20 mouse cellular contexts compared by ENCODE assay signal in the genomic region with DNA sequence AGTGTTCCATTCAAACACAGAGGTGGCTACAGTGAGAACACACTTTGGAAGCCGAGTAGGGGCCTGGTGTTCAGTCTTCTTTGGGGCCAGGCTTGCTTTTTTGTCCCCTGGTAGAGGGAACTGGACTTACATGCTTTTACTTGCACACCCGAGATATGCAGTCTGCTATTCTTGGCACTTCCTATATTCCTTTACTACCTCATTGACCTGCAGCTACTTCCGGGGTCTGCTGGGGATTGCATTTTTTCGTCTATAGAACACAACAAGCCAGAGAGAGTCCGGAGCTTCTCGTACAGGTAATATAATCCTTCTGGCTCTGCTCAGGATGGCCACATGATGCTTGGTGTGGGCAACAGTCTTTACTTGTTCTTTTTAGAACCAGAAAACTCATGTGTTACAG.
"Had no signal": no experiment of that assay in that cellular context is flagged by ENCODE, and none has a peak within 500 bp of the region (broad histone marks: within the 10 kb centered on the region; RNA-seq: fewer than 3 reads in every experiment).

No protein-coding gene starts in this region.

- H3K4me1 ChIP-seq: liver, embryonic 15.5 days; lung, embryonic 15.5 days; midbrain, embryonic 12.5 days; neural tube, embryonic 12.5 days had no signal

- H3K27ac ChIP-seq: liver, embryonic 15.5 days; lung, embryonic 15.5 days; midbrain, embryonic 10.5 days; midbrain, embryonic 12.5 days; neural tube, embryonic 12.5 days had no signal

- H3K4me2 ChIP-seq: liver, embryonic 15.5 days; lung, embryonic 15.5 days; midbrain, embryonic 12.5 days; neural tube, embryonic 12.5 days had no signal

- DNase-seq: liver, postnatal 0 days; lung, adult 2 months; lung, postnatal 14 days; lung, postnatal 4 days; midbrain, embryonic 14.5 days; retina, postnatal 1 day; right cerebral cortex, adult 18-20 months; right cerebral cortex, postnatal 25 days; right cerebral cortex, postnatal 4 days; spleen, adult 18-20 months; thymus, adult 18-20 months; thymus, postnatal 14 days; thymus, postnatal 36 days had no signal

- H3K4me3 ChIP-seq: liver, embryonic 15.5 days; lung, embryonic 15.5 days; midbrain, embryonic 10.5 days; midbrain, embryonic 12.5 days; neural tube, embryonic 12.5 days had no signal

- ATAC-seq: liver, postnatal 0 days; lung, postnatal 0 days; midbrain, embryonic 16.5 days had no signal

- H3K9ac ChIP-seq: liver, embryonic 15.5 days; liver, postnatal 0 days; lung, embryonic 15.5 days; midbrain, embryonic 12.5 days; neural tube, embryonic 12.5 days had no signal

- H3K9me3 ChIP-seq: liver, embryonic 15.5 days; lung, embryonic 15.5 days; midbrain, embryonic 10.5 days; midbrain, embryonic 12.5 days; neural tube, embryonic 12.5 days had no signal

- H3K27me3 ChIP-seq: lung, embryonic 15.5 days; midbrain, embryonic 12.5 days; neural tube, embryonic 12.5 days had no signal

- H3K36me3 ChIP-seq: liver, embryonic 15.5 days; lung, embryonic 15.5 days; midbrain, embryonic 10.5 days; midbrain, embryonic 12.5 days; neural tube, embryonic 12.5 days had no signal
